Mouse (Mus musculus) cortical plate, adult 2 months (tissue): ENCODE results near the gene Gm3476.
"Not testable (repeated sequence)": the region's sequence is repeated elsewhere in the genome, so short reads cannot be mapped to it uniquely, and the experiment has no call there.

Source experiments
- CTCF ChIP-seq: fragments of 200-500 bp; IDR thresholded peaks from 2 replicates; pipeline ENCODE4 v1.5.1; 2011; ENCODE audit warnings: mild to moderate bottlenecking, control low read depth, low read length; ENCODE audit not compliant: insufficient read depth; ENCODE audit errors: extremely low read depth
- POLR2A ChIP-seq: fragments of 200-500 bp; IDR thresholded peaks from 2 replicates; pipeline ENCODE4 v1.6.1; 2011; ENCODE audit warnings: mild to moderate bottlenecking, low read length, control low read depth; ENCODE audit not compliant: insufficient read depth; ENCODE audit errors: extremely low read depth

- not testable (repeated sequence) for TF ChIP-seq POLR2A, CTCF
Measured at GRCm38 (mm10) chr14:6108272-6108925, 17.2 kb downstream of the Gm3476 start, which contains the start of gene Gm3468.
